Mouse (Mus musculus): ENCODE results near the gene Gm45837.
A peak's percentile ranks its signal among the peaks of the same experiment; 100 is the strongest.

Gm45837 gene

GRCm38 (mm10) chr7:101465392-101465791 lies 54.7 kb downstream of the Gm45837 start:
- peak; percentile 37 for DNase-seq (ENCODE audit: low spot score)

GRCm38 (mm10) chr7:101465850-101466580 lies 55.3 kb downstream of the Gm45837 start:
- no peak for DNase-seq (ENCODE audit: low spot score)

GRCm38 (mm10) chr7:101466581-101467081 lies 55.9 kb downstream of the Gm45837 start:
- no peak for DNase-seq (ENCODE audit: low spot score)

- no peak for DNase-seq (ENCODE audit: low spot score)
Observed at GRCm38 (mm10) chr7:101471423-101471822, 60.7 kb downstream of the Gm45837 start.

GRCm38 (mm10) chr7:101471968-101472480 lies 61.3 kb downstream of the Gm45837 start:
- DNase-seq (ENCODE audit: low spot score) = no peak

- no peak for DNase-seq (ENCODE audit: low spot score)
Observed at GRCm38 (mm10) chr7:101472598-101473558, 62.2 kb downstream of the Gm45837 start.

- DNase-seq (ENCODE audit: low spot score) = no peak
Observed at GRCm38 (mm10) chr7:101474399-101474811, 63.7 kb downstream of the Gm45837 start.

GRCm38 (mm10) chr7:101476028-101476427 lies 65.3 kb downstream of the Gm45837 start:
- no peak for DNase-seq (ENCODE audit: low spot score)

GRCm38 (mm10) chr7:101476493-101476892 lies 65.8 kb downstream of the Gm45837 start:
- DNase-seq (ENCODE audit: low spot score) = no peak

- no peak for DNase-seq (ENCODE audit: low spot score)
Observed at GRCm38 (mm10) chr7:101477200-101477599, 66.5 kb downstream of the Gm45837 start.

GRCm38 (mm10) chr7:101478099-101478498 lies 67.4 kb downstream of the Gm45837 start:
- DNase-seq (ENCODE audit: low spot score) = no peak

- no peak for DNase-seq (ENCODE audit: low spot score)
Observed at GRCm38 (mm10) chr7:101479841-101480240, 69.2 kb downstream of the Gm45837 start.

- no peak for DNase-seq (ENCODE audit: low spot score)
Observed at GRCm38 (mm10) chr7:101480671-101481070, 70.0 kb downstream of the Gm45837 start.

- no peak for DNase-seq (ENCODE audit: low spot score)
Observed at GRCm38 (mm10) chr7:101481872-101482498, 71.3 kb downstream of the Gm45837 start.

GRCm38 (mm10) chr7:101482499-101483081 lies 71.9 kb downstream of the Gm45837 start:
- no peak for DNase-seq (ENCODE audit: low spot score)

GRCm38 (mm10) chr7:101483498-101484115 lies 72.9 kb downstream of the Gm45837 start:
- no peak for DNase-seq (ENCODE audit: low spot score)

GRCm38 (mm10) chr7:101487102-101487501 lies 76.4 kb downstream of the Gm45837 start:
- no peak for DNase-seq (ENCODE audit: low spot score)

GRCm38 (mm10) chr7:101490952-101491351 lies 80.3 kb downstream of the Gm45837 start:
- no peak for DNase-seq (ENCODE audit: low spot score)

GRCm38 (mm10) chr7:101498385-101498784 lies 87.7 kb downstream of the Gm45837 start:
- DNase-seq (ENCODE audit: low spot score) = no peak

- no peak for DNase-seq (ENCODE audit: low spot score)
Observed at GRCm38 (mm10) chr7:101499251-101499650, 88.6 kb downstream of the Gm45837 start.

GRCm38 (mm10) chr7:101499701-101500100 lies 89.0 kb downstream of the Gm45837 start:
- no peak for DNase-seq (ENCODE audit: low spot score)

Measured in retina, embryonic 14.5 days (tissue).